Mouse (Mus musculus) stomach, embryonic 14.5 days (tissue): ENCODE data around the gene Kifap3. TPM values are rescaled to one million over a fixed set of nuclear protein-coding genes. Genes with fewer than 3 reads are reported as not detected.
"Not testable (repeated sequence)": the region's sequence is repeated elsewhere in the genome, so short reads cannot be mapped to it uniquely, and the experiment has no call there.

ENCODE experiments used
- ATAC-seq: fragments of 200-750 bp; cut with Nextera tagmentation; 2 replicates; pipeline ENCODE4 v1.8.0; 2017; ENCODE audit warnings: low read depth, moderate TSS enrichment; ENCODE audit not compliant: insufficient number of reproducible peaks, insufficient read depth, low FRiP score
- H3K27ac ChIP-seq: fragments of 300-500 bp; sonication (generic); 2 replicates; pipeline ENCODE4 v1.5.1; 2014; ENCODE audit warnings: mild to moderate bottlenecking, low read length, moderate library complexity, mixed read lengths
- H3K27me3 ChIP-seq: fragments of 300-500 bp; sonication (generic); 2 replicates; pipeline ENCODE4 v1.6.1; 2014; ENCODE audit warnings: low read length, control low read depth, mixed read lengths; ENCODE audit not compliant: control insufficient read depth, insufficient read depth
- H3K36me3 ChIP-seq: fragments of 300-500 bp; sonication (generic); 2 replicates; pipeline ENCODE4 v1.6.1; 2014; ENCODE audit warnings: mild to moderate bottlenecking, control low read depth, low read length, moderate library complexity, mixed read lengths; ENCODE audit not compliant: control insufficient read depth, insufficient read depth
- H3K4me1 ChIP-seq: fragments of 300-500 bp; sonication (generic); 2 replicates; pipeline ENCODE4 v1.6.1; 2014; ENCODE audit warnings: low read length, control low read depth, mixed read lengths; ENCODE audit not compliant: control insufficient read depth, insufficient read depth
- H3K4me2 ChIP-seq: fragments of 300-500 bp; sonication (generic); replicated peaks from 2 replicates; pipeline ENCODE4 v1.6.1; 2014; ENCODE audit warnings: low read depth, low read length, control low read depth
- H3K4me3 ChIP-seq: fragments of 300-500 bp; sonication (generic); 2 replicates; pipeline ENCODE4 v1.5.1; 2014; ENCODE audit warnings: low read depth, low read length, control low read depth
- H3K9ac ChIP-seq: fragments of 300-500 bp; sonication (generic); replicated peaks from 2 replicates; pipeline ENCODE4 v1.6.1; 2014; ENCODE audit warnings: low read depth, mild to moderate bottlenecking, control low read depth, low read length, moderate library complexity, mixed read lengths
- H3K9me3 ChIP-seq: fragments of 300-500 bp; sonication (generic); 2 replicates; pipeline ENCODE4 v1.6.1; 2016; ENCODE audit warnings: low read depth, low read length, control low read depth; ENCODE audit not compliant: control insufficient read depth
- WGBS: fragments of 180-500 bp; shearing (Covaris S2); extraction: QIAGEN DNeasy Blood & Tissue Kit; methylation state at CpG from one replicate; pipeline ENCODE4 v1.1.7; 2014; 5-methylcytosine and 5-hydroxymethylcytosine counted together
- polyA plus RNA-seq: library from polyadenylated mRNA; unstranded; fragments of >200 nt; fragmentation: Nextera tagmentation; extraction: Ambion mirVana; gene quantifications from 2 replicates; pipeline ENCODE4 v1.2.1, GENCODE M21; 2014

Gene Kifap3
- polyA plus RNA-seq, 1 experiment from 2014 or later = 49.6 TPM

DNA sequence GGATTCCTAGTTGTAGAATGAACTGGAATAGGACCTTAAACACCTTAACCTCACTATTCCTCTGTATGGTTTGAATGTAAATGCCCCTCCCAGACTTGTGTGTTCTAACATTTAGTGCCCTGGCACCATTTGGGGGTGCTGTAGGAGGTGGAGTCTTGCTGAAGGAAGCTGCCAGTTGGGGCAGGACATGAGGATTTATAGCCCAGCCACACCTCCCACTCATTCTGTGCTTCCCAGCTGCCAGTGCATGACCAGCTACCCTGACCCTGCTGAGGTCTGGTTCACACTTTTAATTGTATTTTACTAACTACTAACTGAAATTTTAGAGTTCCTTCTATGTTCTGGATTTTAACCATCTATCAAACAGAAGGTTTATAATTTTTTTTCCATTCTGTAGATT is 50.1 kb downstream of the Kifap3 start:
- Histone ChIP-seq H3K9ac (no peak overlapping the region), H3K27me3 (no peaks in the 10 kb centered on the region), H3K4me1 (no peaks in the 10 kb centered on the region), H3K9me3 (no peaks in the 10 kb centered on the region), H3K4me2 (no peak overlapping the region), H3K36me3 (no peaks in the 10 kb centered on the region), H3K27ac (no peak overlapping the region), H3K4me3 (no peak overlapping the region)
- no peak for ATAC-seq

DNA sequence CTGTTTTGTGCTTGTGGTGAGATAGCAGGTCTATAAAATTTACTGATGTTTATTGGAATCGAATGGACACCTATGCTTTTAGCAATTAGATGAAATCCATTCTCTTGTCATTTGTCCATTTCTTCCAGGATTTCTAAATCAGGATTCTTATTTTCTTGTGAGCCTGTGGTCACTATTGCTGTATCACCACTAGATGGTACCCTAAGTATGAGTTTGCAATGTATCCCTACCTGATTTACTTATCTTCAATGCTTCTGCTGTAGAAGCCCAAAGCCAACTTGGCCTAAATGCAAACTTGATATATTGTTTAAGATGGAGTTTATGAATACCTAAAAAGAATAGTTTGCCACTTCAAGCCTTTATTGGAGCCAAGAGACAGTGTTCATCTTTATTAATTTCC is 54.7 kb downstream of the Kifap3 start:
- H3K4me1 ChIP-seq = no peaks in the 10 kb centered on the region
- H3K4me2 ChIP-seq = no peak overlapping the region
- H3K9me3 ChIP-seq = no peaks in the 10 kb centered on the region
- WGBS = 52% methylated on average over 1 of the region's 1 CpGs
- no peak for ATAC-seq
- H3K4me3 ChIP-seq = no peak overlapping the region
- no peak overlapping the region for H3K9ac ChIP-seq
- no peaks in the 10 kb centered on the region for H3K36me3 ChIP-seq
- H3K27me3 ChIP-seq = no peaks in the 10 kb centered on the region
- no peak overlapping the region for H3K27ac ChIP-seq

DNA sequence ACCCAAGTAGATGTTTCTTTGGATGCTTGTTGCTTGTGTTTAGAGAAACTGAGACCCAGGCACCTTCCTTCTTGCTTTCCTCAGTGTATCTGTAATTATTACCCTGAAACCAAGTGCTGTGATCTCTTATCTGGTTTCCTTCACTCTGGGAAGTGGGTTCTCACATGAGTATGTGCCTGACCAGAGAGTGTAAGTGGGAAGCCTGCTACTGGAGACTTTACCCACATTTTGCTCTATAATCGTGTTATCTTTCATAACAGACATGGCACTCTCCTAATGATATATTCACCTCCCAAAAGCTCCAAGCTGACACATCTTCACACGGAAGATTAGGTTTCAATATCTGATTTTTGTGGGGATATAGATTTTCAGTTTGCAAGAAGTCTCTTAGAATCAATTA is 55.7 kb downstream of the Kifap3 start:
- Histone ChIP-seq H3K36me3 (no peaks in the 10 kb centered on the region), H3K4me3 (no peak overlapping the region), H3K9me3 (no peaks in the 10 kb centered on the region), H3K9ac (no peak overlapping the region), H3K4me1 (no peaks in the 10 kb centered on the region), H3K27me3 (no peaks in the 10 kb centered on the region), H3K27ac (no peak overlapping the region), H3K4me2 (no peak overlapping the region)
- no peak for ATAC-seq
- 89% methylated on average over 2 of the region's 2 CpGs for WGBS

DNA sequence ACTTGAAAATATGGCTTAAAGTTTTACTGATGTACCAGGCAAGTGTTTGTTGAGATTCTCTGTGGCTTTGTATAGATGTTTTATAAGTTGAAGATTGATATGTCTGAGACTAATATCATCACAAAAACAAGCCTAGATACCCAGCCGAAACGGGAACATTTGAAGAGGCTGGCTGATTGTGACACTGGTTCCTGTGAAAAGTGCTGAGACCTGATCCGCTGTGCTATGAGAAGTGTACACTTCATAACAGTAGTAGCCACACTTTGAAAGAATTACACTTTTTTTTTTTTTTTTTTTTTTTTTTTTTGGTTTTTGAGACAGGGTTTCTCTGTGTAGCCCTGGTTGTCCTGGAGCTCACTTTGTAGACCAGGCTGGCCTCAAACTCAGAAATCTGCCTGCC is 59.1 kb downstream of the Kifap3 start:
- not testable (repeated sequence) for H3K36me3 ChIP-seq, H3K4me3 ChIP-seq, H3K27ac ChIP-seq, ATAC-seq, H3K4me1 ChIP-seq, H3K9me3 ChIP-seq, H3K27me3 ChIP-seq, H3K9ac ChIP-seq, H3K4me2 ChIP-seq
- 89% methylated on average over 3 of the region's 3 CpGs for WGBS

DNA sequence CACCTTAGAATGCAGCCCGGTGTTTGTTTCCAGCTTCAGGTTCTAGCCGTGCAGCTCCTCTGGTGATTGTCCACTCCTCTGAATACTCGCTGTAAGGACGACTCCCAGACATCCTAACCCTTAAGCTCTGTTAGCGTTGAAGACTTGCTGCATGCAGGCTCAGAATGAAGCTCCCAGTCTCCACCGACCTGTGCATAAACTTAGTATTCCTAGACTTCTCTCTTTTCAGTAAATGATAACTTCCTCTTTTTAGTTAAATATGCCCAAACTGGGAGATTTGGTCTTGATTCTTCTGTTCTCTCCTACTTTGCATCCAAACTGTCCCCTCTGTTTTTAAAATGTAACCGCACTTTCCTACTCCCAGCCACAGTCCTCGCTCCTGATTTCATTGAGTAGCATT is 61.2 kb downstream of the Kifap3 start:
- WGBS = 88% methylated on average over 8 of the region's 8 CpGs

DNA sequence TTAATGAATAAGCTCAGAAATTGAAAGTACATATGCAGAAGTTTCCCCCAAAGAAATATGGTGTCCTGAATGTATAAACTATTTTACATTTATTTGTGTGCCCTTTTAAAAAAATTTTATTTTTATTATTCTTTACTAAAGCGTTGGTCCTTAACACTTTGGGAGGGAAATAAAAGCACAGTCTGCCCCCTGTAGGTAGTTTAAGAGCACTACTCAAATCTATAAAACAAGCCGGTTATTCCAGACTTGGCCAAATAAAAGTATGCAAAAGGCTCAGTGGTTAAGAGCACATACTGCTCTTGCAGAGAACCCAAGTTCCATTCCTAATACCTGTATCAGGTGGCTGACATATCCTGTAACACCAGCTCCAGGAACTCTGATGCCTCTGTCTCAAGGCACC is 62.9 kb downstream of the Kifap3 start:
- no peak overlapping the region for H3K4me3 ChIP-seq
- no peaks in the 10 kb centered on the region for H3K36me3 ChIP-seq
- no peak overlapping the region for H3K4me2 ChIP-seq
- no peaks in the 10 kb centered on the region for H3K9me3 ChIP-seq
- WGBS = 65% methylated on average over 2 of the region's 2 CpGs
- H3K9ac ChIP-seq = no peak overlapping the region
- H3K27ac ChIP-seq = no peak overlapping the region
- no peaks in the 10 kb centered on the region for H3K4me1 ChIP-seq
- H3K27me3 ChIP-seq = no peaks in the 10 kb centered on the region
- ATAC-seq = no peak

More for the DNA sequence above, 61.2 kb downstream of the Kifap3 start:
- H3K27ac ChIP-seq = no peak overlapping the region
- no peak for ATAC-seq
- H3K9ac ChIP-seq = no peak overlapping the region
- H3K36me3 ChIP-seq = no peaks in the 10 kb centered on the region
- no peaks in the 10 kb centered on the region for H3K4me1 ChIP-seq
- no peak overlapping the region for H3K4me3 ChIP-seq
- H3K4me2 ChIP-seq = no peak overlapping the region
- H3K27me3 ChIP-seq = no peaks in the 10 kb centered on the region
- H3K9me3 ChIP-seq = no peaks in the 10 kb centered on the region

DNA sequence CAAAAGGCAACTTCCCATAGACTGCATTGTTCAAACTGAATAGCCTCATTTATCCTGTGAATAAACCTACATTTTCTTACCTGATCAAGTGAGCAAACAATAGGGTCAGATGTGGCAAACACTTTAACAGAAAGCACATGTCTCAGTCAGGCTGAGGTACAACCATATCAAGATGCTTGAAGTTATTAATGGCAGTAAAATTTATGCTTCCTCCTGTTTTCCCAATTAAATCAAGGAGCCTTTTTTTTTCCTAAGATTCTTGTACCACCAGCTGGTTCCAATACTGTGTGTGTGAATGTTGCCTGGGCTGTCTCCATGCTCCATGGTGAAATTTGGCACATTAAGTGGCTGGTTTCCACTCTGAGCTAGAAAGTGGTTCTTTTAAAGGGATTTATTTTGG is 64.5 kb downstream of the Kifap3 start:
- H3K4me1 ChIP-seq = no peaks in the 10 kb centered on the region

DNA sequence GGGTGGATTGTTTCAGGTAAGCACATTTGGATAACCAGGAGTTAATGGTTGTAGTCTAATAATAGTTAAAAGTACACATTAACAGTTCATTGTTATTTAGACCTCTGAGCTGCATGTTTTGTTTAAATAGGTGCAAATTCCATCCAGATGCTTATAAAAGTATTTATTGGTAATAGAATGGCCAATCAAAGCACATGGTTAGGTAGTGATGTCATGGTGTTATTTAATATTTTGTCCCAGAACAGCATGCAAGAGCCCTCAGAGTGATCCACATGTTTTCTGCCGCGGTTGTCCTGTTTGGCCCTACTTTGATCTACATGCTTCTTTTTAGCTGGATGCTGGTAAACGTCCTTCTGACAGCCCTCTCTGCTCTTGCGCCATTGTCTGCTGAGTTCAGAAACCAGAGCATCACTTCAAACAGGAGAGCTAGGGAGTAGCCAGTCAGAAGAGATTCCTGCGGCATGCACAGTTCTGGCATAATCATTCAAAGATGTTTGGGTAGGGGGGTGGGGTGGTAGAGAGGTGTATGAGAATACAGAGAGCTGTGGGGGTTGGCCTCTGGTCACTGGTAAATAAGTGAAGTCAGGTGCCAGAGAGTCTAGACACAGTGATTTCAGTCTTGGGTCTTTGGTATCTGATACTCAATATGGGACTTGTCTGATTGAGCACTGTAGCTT is 73.6 kb downstream of the Kifap3 start:
- ATAC-seq = peak; percentile 23; the same call in 1 of the 2 replicates
- 34% methylated on average over 5 of the region's 5 CpGs for WGBS
- Histone ChIP-seq H3K4me3 (no peak overlapping the region), H3K27ac (no peak overlapping the region), H3K27me3 (no peaks in the 10 kb centered on the region), H3K4me1 (no peaks in the 10 kb centered on the region), H3K9ac (no peak overlapping the region), H3K9me3 (no peaks in the 10 kb centered on the region), H3K36me3 (peaks cover 11% of the 10 kb centered on the region; the same call in 1 of the 2 replicates), H3K4me2 (no peak overlapping the region)

More for the DNA sequence above, 64.5 kb downstream of the Kifap3 start:
- no peaks in the 10 kb centered on the region for H3K36me3 ChIP-seq
- no peak overlapping the region for H3K4me2 ChIP-seq
- no peak overlapping the region for H3K27ac ChIP-seq
- H3K9me3 ChIP-seq = no peaks in the 10 kb centered on the region
- H3K27me3 ChIP-seq = no peaks in the 10 kb centered on the region
- H3K4me3 ChIP-seq = no peak overlapping the region
- no peak overlapping the region for H3K9ac ChIP-seq
- ATAC-seq = no peak

DNA sequence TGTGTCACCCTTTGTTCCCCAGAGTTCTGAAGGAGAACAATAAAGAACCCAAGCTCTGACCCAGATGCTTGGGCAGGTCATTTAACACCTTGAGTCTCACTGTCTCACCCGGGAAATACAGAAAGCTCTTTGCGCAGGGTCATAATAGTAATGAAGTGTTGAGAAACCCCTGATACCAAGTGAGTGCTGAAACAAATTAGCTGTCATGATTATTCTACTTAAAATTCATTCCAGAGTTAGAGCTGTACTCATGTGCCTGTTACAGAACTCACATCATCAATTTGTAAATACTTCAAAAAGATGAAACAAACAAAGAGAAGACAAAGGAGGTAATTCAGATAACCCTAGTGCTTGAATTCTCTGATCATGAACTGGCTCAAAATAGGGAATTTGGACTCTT is 79.0 kb downstream of the Kifap3 start:
- no peak overlapping the region for H3K9ac ChIP-seq
- 70% methylated on average over 2 of the region's 2 CpGs for WGBS
- no peaks in the 10 kb centered on the region for H3K9me3 ChIP-seq
- H3K4me3 ChIP-seq = no peak overlapping the region
- no peak overlapping the region for H3K27ac ChIP-seq
- H3K36me3 ChIP-seq = peaks cover 8% of the 10 kb centered on the region
- no peaks in the 10 kb centered on the region for H3K4me1 ChIP-seq
- H3K27me3 ChIP-seq = no peaks in the 10 kb centered on the region
- no peak for ATAC-seq
- no peak overlapping the region for H3K4me2 ChIP-seq
